Mouse (Mus musculus): Measurements from ENCODE around the gene Gprin1. TPM values are rescaled to one million over a fixed set of nuclear protein-coding genes. Genes with fewer than 3 reads are reported as not detected.

Gprin1 gene
- polyA plus RNA-seq, 1 experiment from 2014 or later: 7.5 TPM

DNA sequence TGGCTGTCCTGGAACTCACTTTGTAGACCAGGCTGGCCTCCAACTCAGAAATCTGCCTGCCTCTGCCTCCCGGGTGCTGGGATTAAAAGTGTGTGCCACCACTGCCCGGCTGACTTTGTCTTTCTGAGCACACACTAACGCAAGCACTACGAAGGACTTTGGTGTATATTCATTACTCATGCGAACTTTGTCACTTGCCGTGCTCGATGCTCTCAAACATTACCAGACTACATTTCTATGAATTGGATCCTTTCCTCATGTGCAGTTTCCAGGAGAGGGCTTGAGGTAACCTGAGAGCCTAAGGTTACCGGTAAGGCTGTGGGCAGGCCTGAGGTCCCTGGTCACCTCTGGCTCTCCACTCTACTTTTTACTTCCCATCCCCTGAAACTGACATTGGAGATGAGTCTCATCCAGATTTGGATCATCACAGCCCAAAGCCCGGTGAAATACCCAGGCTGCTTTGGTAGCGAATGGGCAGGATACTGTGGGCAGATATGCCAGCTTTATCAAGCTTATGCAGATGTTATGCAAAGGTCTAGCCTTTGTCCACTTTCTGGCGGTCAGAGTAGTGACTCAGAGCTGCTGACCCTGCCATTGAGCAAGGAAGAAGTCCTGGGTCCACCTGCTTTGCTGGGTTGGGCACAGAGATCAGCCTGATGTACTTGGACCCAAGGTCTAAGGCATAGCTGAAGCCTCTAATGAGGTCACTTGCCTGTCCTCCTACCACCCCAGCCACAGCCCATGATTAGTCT lies 54.0 kb downstream of the Gprin1 start:
- Histone ChIP-seq H3K27ac (ENCODE audit: low read depth, low read length) (no peak overlapping the region), H3K9me3 (ENCODE audit: control insufficient read depth, low read length) (no peaks in the 10 kb centered on the region), H3K27me3 (ENCODE audit: control insufficient read depth, insufficient read depth, low read length) (no peaks in the 10 kb centered on the region), H3K4me3 (ENCODE audit: low read depth, low read length) (no peak overlapping the region), H3K4me2 (replicated peaks; ENCODE audit: low read depth, low read length) (no peak overlapping the region), H3K4me1 (replicated peaks; ENCODE audit: control insufficient read depth, insufficient read depth, low read length) (peaks cover 9% of the 10 kb centered on the region), H3K9ac (ENCODE audit: low read depth, low read length) (no peak overlapping the region), H3K36me3 (ENCODE audit: control insufficient read depth, insufficient read depth, low read length) (no peaks in the 10 kb centered on the region)
- 90% methylated on average over 11 of the region's 11 CpGs for WGBS
- no peak for ATAC-seq (ENCODE audit: low FRiP score)
- DNase-seq (ENCODE audit: low spot score): no peak

DNA sequence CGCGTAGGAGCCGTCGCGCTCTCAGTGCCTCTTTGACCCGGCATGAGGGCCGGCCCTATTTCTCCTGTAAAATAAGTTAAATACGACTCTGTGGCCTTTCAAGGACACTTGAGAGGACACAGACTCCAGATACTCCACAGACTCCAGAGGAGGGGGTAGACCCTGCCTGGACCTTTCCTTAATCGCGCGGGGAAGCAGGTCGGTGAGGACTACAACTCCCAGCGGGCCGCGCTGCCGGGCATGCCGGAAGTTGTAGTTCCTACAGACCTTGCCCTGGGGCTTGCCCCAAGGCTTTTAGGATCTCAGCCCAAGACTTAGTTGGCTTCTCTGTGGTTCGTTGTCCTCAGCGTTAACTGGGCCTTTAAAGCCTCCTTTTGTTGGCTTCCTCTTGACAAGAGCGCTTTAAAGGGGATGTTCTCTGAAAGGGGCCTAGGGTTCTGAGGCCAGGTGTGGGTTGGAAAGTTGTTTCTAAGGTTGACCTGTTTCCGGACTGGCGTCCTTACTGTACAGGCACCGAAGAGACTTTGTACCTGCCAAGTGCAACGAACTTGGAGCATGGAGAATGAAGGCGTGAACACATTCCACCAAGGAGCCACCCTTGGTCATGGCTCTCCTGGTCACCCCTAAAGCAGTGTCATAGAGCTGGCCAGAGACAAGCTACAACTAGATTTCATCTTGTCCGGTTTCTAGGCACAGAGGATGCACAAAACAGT lies 55.2 kb downstream of the Gprin1 start:
- 17% methylated on average over 26 of the region's 26 CpGs for WGBS
- H3K36me3 ChIP-seq (ENCODE audit: control insufficient read depth, insufficient read depth, low read length): no peaks in the 10 kb centered on the region
- H3K4me2 ChIP-seq (replicated peaks; ENCODE audit: low read depth, low read length): peak overlapping the region; percentile 30
- H3K9me3 ChIP-seq (ENCODE audit: control insufficient read depth, low read length): no peaks in the 10 kb centered on the region
- peak overlapping the region; percentile 69 for H3K9ac ChIP-seq (ENCODE audit: low read depth, low read length)
- DNase-seq (ENCODE audit: low spot score): no peak
- H3K27ac ChIP-seq (ENCODE audit: low read depth, low read length): peak overlapping the region; percentile 86
- H3K4me3 ChIP-seq (ENCODE audit: low read depth, low read length): peak overlapping the region; percentile 98
- peaks cover 9% of the 10 kb centered on the region for H3K4me1 ChIP-seq (replicated peaks; ENCODE audit: control insufficient read depth, insufficient read depth, low read length)
- ATAC-seq (ENCODE audit: low FRiP score): peak; percentile 88
- H3K27me3 ChIP-seq (ENCODE audit: control insufficient read depth, insufficient read depth, low read length): no peaks in the 10 kb centered on the region

DNA sequence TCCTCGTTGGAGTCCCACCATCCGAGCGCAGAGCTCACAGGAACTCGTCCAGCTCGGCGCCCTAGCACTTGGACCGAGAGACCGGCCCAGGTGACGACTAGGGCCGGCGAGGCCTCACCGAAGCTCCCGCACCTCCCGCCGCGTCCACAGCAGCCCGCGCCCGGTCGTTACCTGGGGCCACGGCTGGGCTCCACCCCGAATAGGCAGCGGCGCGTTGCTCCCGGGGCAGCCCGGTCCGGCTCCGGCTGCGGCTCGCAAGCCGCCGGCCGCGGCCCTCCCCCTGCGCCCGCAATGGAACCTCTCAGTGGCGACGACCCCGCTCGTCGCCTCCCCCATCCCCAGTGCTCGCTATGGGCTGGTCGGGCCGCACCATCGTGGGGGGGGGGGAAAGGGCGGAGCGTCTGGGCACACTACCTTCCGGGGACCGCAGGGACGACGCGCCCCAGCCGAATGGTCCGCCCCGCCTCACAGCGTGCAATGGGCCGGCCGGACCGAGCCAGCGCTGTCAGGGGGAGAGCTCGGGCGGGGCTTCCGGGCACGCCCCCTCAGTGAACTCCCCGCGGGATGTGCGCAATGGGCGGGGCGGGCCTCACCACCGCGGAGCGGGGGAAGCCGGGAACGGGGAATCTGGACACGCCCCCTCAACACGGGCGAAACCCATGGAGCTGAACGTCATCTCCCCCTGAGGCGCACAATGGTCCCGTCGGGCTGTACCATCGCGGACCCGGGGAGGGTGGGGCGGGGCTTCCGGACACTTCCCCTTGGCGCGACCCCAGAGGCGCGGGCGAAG lies 55.9 kb downstream of the Gprin1 start, which contains the start of gene Rnf44:
Rnf44 (minus strand) TSS at position 350 of the 790 bp plus-strand sequence.
- H3K27ac ChIP-seq (ENCODE audit: low read depth, low read length): peak within 1 kb of the TSS; percentile 86
- peak within 1 kb of the TSS; percentile 74 for H3K4me2 ChIP-seq (replicated peaks; ENCODE audit: low read depth, low read length)
- peak; percentile 98 for DNase-seq (ENCODE audit: low spot score)
- ATAC-seq (ENCODE audit: low FRiP score): peak; percentile 98
- H3K4me1 ChIP-seq (replicated peaks; ENCODE audit: control insufficient read depth, insufficient read depth, low read length): peaks cover 9% of the 10 kb centered on the region
- H3K9ac ChIP-seq (ENCODE audit: low read depth, low read length): peak within 1 kb of the TSS; percentile 92
- peak within 1 kb of the TSS; percentile 98 for H3K4me3 ChIP-seq (ENCODE audit: low read depth, low read length)
- under 1% methylated on average over 55 of the region's 92 CpGs for WGBS
- no peaks in the 10 kb centered on the region for H3K36me3 ChIP-seq (ENCODE audit: control insufficient read depth, insufficient read depth, low read length)
- no peaks in the 10 kb centered on the region for H3K9me3 ChIP-seq (ENCODE audit: control insufficient read depth, low read length)
- H3K27me3 ChIP-seq (ENCODE audit: control insufficient read depth, insufficient read depth, low read length): no peaks in the 10 kb centered on the region

DNA sequence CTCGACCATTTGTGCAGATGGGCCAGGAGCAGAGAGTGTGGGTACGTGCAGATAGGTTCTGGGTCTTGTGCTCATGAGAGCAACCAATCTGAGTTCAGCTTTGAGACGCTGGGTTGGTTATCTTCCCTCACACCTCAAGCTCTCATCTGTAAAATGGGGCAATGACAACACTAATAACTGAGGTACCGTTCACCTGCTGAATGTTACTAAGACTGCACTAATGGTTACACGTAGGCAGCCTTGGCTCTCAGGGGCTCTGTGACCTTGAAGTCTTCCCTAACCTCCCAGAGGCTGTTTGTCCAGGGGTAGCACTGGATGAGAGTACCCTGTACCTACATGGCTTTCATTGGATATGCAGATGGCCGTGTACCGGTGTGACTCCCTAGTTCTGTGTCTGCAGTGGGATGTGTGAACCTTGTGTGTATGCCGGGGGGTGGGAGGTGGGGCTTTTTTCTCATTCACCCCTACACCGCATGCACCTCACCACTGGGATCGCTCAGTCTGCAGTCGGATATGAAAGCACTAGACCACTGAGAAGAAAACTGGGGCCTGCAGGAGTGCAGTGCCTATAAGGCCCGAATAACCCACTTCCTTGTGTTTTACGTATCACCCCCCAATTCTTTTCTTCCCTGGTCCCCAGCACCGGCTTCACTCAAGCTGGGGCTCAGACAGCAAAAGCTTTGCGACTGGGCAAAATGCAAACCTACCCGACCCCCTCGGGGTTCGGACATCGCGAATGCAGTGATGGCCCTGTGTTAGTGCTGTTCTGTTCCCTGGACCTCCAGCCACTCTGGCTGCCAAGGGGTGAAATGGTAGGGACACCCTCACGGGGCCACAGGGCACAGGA lies 56.7 kb downstream of the Gprin1 start:
- Histone ChIP-seq H3K4me1 (replicated peaks; ENCODE audit: control insufficient read depth, insufficient read depth, low read length) (peaks cover 9% of the 10 kb centered on the region), H3K4me2 (replicated peaks; ENCODE audit: low read depth, low read length) (peak overlapping the region; percentile 74), H3K9me3 (ENCODE audit: control insufficient read depth, low read length) (no peaks in the 10 kb centered on the region), H3K9ac (ENCODE audit: low read depth, low read length) (peak overlapping the region; percentile 92), H3K4me3 (ENCODE audit: low read depth, low read length) (peak overlapping the region; percentile 98), H3K27ac (ENCODE audit: low read depth, low read length) (peak overlapping the region; percentile 86), H3K36me3 (ENCODE audit: control insufficient read depth, insufficient read depth, low read length) (no peaks in the 10 kb centered on the region), H3K27me3 (ENCODE audit: control insufficient read depth, insufficient read depth, low read length) (no peaks in the 10 kb centered on the region)
- 17% methylated on average over 21 of the region's 21 CpGs for WGBS
- DNase-seq (ENCODE audit: low spot score) (no peak), ATAC-seq (ENCODE audit: low FRiP score) (peak; percentile 3; the same call in 1 of the 2 replicates)

DNA sequence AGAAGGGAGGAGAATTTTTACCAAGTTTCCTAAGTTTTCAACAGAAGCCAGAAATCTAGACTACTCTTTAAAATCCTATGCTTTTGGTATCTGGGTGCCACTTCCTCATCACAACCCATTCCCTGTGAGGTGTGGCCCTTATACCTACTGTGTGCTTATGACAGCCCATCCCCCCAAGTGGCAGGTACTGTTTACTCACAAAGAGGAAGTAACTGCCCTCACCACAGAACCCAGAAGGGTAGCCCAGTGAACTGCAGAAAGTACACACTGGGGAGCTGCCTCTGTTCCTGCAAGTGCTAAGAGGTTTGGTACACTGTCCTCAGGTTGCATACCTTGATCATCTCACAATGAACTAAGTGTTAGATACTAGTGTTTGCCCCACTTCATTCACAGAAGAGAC lies 57.9 kb downstream of the Gprin1 start:
- no peak overlapping the region for H3K4me3 ChIP-seq (ENCODE audit: low read depth, low read length)
- ATAC-seq (ENCODE audit: low FRiP score) (no peak), DNase-seq (ENCODE audit: low spot score) (no peak)
- no peak overlapping the region for H3K27ac ChIP-seq (ENCODE audit: low read depth, low read length)
- no peak overlapping the region for H3K4me2 ChIP-seq (replicated peaks; ENCODE audit: low read depth, low read length)
- no peaks in the 10 kb centered on the region for H3K9me3 ChIP-seq (ENCODE audit: control insufficient read depth, low read length)
- H3K27me3 ChIP-seq (ENCODE audit: control insufficient read depth, insufficient read depth, low read length): no peaks in the 10 kb centered on the region
- H3K9ac ChIP-seq (ENCODE audit: low read depth, low read length): 0 out of 2 replicates have a peak overlapping the region, but pooled peaks have one; percentile 92
- H3K4me1 ChIP-seq (replicated peaks; ENCODE audit: control insufficient read depth, insufficient read depth, low read length): peaks cover 9% of the 10 kb centered on the region
- no peaks in the 10 kb centered on the region for H3K36me3 ChIP-seq (ENCODE audit: control insufficient read depth, insufficient read depth, low read length)

DNA sequence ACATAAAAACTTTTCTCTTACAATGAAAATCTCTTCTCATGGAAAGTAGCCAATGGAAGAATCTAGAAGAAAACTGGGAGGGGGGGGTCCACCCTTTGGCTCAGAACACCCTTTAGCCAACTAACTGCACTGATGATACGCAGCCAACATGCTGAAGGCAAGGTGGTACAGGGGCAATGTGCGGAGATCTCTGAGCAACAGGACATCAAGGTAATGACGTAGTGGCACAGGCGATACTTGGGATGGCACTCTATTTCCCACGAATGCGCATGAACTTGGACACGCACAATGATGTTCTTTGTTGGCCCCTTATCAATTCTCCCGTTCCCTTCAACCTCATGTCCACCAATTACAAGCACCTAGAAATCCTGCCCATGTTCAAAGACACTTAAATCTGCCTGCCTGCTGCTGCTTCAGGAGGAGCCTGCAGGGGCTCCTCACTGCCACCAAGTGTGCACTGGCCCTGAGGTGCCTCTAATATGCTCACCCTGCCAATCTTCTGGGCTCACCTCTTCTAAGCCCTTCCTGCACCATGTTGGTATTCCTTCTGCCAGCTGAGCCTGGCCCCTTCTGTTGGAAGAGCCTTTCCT lies 59.4 kb downstream of the Gprin1 start:
- Histone ChIP-seq H3K9ac (ENCODE audit: low read depth, low read length) (no peak overlapping the region), H3K36me3 (ENCODE audit: control insufficient read depth, insufficient read depth, low read length) (no peaks in the 10 kb centered on the region), H3K4me2 (replicated peaks; ENCODE audit: low read depth, low read length) (no peak overlapping the region), H3K4me3 (ENCODE audit: low read depth, low read length) (no peak overlapping the region), H3K27me3 (ENCODE audit: control insufficient read depth, insufficient read depth, low read length) (no peaks in the 10 kb centered on the region), H3K4me1 (replicated peaks; ENCODE audit: control insufficient read depth, insufficient read depth, low read length) (peaks cover 15% of the 10 kb centered on the region), H3K27ac (ENCODE audit: low read depth, low read length) (no peak overlapping the region), H3K9me3 (ENCODE audit: control insufficient read depth, low read length) (no peaks in the 10 kb centered on the region)
- no peak for ATAC-seq (ENCODE audit: low FRiP score)
- no peak for DNase-seq (ENCODE audit: low spot score)
- WGBS: 93% methylated on average over 8 of the region's 8 CpGs

DNA sequence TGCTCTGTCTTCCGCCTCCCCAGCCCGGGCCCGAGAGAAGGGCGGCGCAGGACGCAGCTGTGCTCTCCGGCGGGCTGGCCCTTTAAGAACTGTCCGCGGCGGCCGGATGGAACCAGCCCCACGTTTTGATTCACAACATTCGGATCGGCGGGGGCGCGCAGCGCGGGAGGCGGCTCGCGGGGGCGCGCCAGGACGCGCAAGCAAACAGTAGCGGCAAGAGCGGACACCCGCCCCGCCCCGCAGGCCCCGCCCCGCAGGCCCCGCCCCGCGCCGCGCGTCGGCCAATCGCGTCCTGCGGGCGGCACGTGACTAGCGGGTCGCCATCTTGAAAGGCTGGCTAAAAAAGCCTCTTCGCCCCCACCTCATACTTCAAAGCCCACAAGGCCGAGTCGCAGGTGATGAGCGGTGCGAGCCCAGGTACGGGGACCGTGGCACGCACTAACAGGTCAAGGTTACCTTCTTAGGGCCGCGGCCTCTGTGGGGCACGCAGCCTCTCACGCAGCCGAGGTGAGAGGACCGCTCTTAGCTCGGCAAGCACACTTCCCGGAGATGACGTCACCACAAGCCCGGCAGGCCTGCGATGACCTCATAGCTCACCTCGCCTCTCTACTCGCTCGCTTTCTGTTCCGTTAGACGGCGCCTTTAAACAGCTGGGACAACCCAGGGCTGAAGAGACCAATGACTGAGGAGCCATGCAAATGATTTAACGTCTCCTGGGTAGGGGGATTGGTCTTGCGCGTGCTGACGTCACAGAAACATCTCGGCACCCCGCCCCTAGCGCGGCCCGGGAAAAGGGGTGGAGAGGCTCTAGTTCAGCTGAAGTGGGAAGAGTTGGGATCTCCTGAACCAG lies 61.9 kb downstream of the Gprin1 start:
- DNase-seq (ENCODE audit: low spot score): peak; percentile 99
- Histone ChIP-seq H3K36me3 (ENCODE audit: control insufficient read depth, insufficient read depth, low read length) (peaks cover 7% of the 10 kb centered on the region), H3K27ac (ENCODE audit: low read depth, low read length) (peak overlapping the region; percentile 97), H3K4me1 (replicated peaks; ENCODE audit: control insufficient read depth, insufficient read depth, low read length) (peaks cover 18% of the 10 kb centered on the region), H3K9ac (ENCODE audit: low read depth, low read length) (peak overlapping the region; percentile 99), H3K9me3 (ENCODE audit: control insufficient read depth, low read length) (no peaks in the 10 kb centered on the region), H3K4me2 (replicated peaks; ENCODE audit: low read depth, low read length) (peak overlapping the region; percentile 89), H3K27me3 (ENCODE audit: control insufficient read depth, insufficient read depth, low read length) (no peaks in the 10 kb centered on the region), H3K4me3 (ENCODE audit: low read depth, low read length) (peak overlapping the region; percentile 97)
- ATAC-seq (ENCODE audit: low FRiP score): peak; percentile 92
- under 1% methylated on average over 67 of the region's 82 CpGs for WGBS
